Mouse (Mus musculus) olfactory bulb, adult 2 months (tissue): Measurements from ENCODE around the gene Pop5.

Source experiments
- CTCF ChIP-seq: fragments of 200-500 bp; IDR thresholded peaks from 2 replicates; pipeline ENCODE4 v1.5.1; 2012; ENCODE audit warnings: low read depth, mild to moderate bottlenecking, low read length, moderate library complexity; ENCODE audit not compliant: insufficient read depth
- POLR2A ChIP-seq: fragments of 200-500 bp; IDR thresholded peaks from 2 replicates; pipeline ENCODE4 v1.6.1; 2012; ENCODE audit warnings: mild to moderate bottlenecking, low read depth, low read length, moderate library complexity; ENCODE audit not compliant: insufficient read depth

- no peak for TF ChIP-seq POLR2A
- no peak for TF ChIP-seq CTCF
These were observed 20.1 kb upstream of the Pop5 start for GRCm38 (mm10) chr5:115215273-115216185.
